21 mouse cellular contexts compared by ENCODE assay signal in the genomic region with DNA sequence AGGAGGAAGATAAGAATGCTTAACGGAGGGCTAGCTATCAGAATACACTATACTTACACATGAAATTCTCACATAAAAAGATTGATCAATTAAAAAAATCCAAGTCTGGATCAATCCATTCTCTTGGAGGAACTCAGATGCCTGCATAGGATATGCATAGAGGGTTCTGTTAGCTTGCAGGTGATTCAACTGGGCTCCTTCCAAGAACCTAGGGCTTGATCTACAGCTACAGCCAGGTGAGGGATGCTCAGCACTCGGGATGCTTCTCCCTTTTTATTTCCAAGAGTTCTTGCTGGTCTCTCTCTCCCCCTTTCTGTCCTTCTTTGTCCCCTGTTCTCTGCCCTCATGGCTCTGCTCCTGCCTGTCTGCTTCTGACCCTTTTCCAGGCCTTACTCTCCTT.
DNase-seq lines count a peak whose midpoint lies in the region; TF ChIP-seq lines count a peak whose summit lies in the region.
"Had no signal": no experiment of that assay in that cellular context is flagged by ENCODE, and none has a peak within 500 bp of the region (broad histone marks: within the 10 kb centered on the region; RNA-seq: fewer than 3 reads in every experiment).

No protein-coding gene starts in this region.

- peak overlapping the region; percentile 90 for H3K27ac ChIP-seq in cerebellum, adult 2 months (ENCODE audit: insufficient read depth, low read length)
- H3K27ac ChIP-seq: embryonic facial prominence, embryonic 13.5 days; embryonic facial prominence, embryonic 15.5 days; forebrain, embryonic 10.5 days; forebrain, embryonic 12.5 days; forebrain, embryonic 15.5 days had no signal

- no peak overlapping the region for H3K4me3 ChIP-seq in cerebellum, adult 2 months (replicated peaks; ENCODE audit: insufficient read depth, low read depth, low read length)
- H3K4me3 ChIP-seq: embryonic facial prominence, embryonic 13.5 days; embryonic facial prominence, embryonic 15.5 days; erythroblast, embryonic 14.5 days; forebrain, embryonic 10.5 days; forebrain, embryonic 12.5 days; forebrain, embryonic 15.5 days had no signal

- no peak for TF ChIP-seq POLR2A in cerebellum, adult 2 months (IDR thresholded peaks at IDR 0.05; ENCODE audit: borderline replicate concordance, insufficient read depth, low read length)

- no peaks in the 10 kb centered on the region for H3K27me3 ChIP-seq in cerebellum, adult 2 months (ENCODE audit: control insufficient read depth, insufficient read depth, low read length)
- H3K27me3 ChIP-seq: CH12.LX; embryonic facial prominence, embryonic 13.5 days; embryonic facial prominence, embryonic 15.5 days; forebrain, embryonic 12.5 days; forebrain, embryonic 15.5 days; Patski had no signal

- 21% methylated on average over 2 of the region's 2 CpGs for WGBS in cerebellum, adult 2 months

- H3K4me1 ChIP-seq in cerebellum, adult 2 months (ENCODE audit: control insufficient read depth, insufficient read depth, low read length) = peaks cover 54% of the 10 kb centered on the region; the same call in 1 of the 2 replicates
- H3K4me1 ChIP-seq: embryonic facial prominence, embryonic 13.5 days; embryonic facial prominence, embryonic 15.5 days; forebrain, embryonic 12.5 days; forebrain, embryonic 15.5 days had no signal

- peak in 1 of 2 experiments; percentile 71 for DNase-seq in cerebellum, adult 2 months
- DNase-seq in cerebellum, adult 11 months = no peak
- peak; percentile 38 to 39 for DNase-seq in cerebellum, postnatal 10 days
- no peak for DNase-seq in cerebellum, adult 8-10 months
- peak; percentile 49 to 50 for DNase-seq in cerebellum, postnatal 25 days
- DNase-seq in cerebellum, adult 9-11 months = no peak
- DNase-seq in brain, adult 2 months (ENCODE audit: low read depth, low spot score) = peak; percentile 49
- DNase-seq: adrenal gland, adult 8-10 months; adrenal gland, postnatal 14 days; adrenal gland, postnatal 36 days; B cell, adult 2 months; embryo, embryonic 11 days; forebrain, postnatal 0 days had no signal

- no peak for TF ChIP-seq CTCF in cerebellum, adult 2 months (IDR thresholded peaks at IDR 0.05; ENCODE audit: borderline replicate concordance, insufficient read depth, low read depth, low read length)

Comparison
In these comparisons a context has a peak if more than half of its experiments do, and no peak if none do; other contexts are left out.
1. DNase-seq: peak in cerebellum, postnatal 10 days (2 of 2), cerebellum, postnatal 25 days (2 of 2) and brain, adult 2 months (single experiment); none in cerebellum, adult 11 months (single experiment), cerebellum, adult 8-10 months (single experiment) and cerebellum, adult 9-11 months (single experiment).